Mouse (Mus musculus) myocyte (in vitro differentiated cells): ENCODE measurements around the gene H2-K1. TPM values are rescaled to one million over a fixed set of nuclear protein-coding genes. Genes with fewer than 3 reads are reported as not detected.

Experiments used
- H3K27me3 ChIP-seq: one replicate; pipeline ENCODE4 v1.6.1; 2011; ENCODE audit not compliant: control insufficient read depth, insufficient read depth, insufficient read length
- H3K36me3 ChIP-seq: one replicate; pipeline ENCODE4 v1.6.1; 2011; ENCODE audit not compliant: control insufficient read depth, insufficient read depth
- H3K4me2 ChIP-seq: one replicate; pipeline ENCODE4 v1.6.1; 2011; ENCODE audit warnings: low read depth, control low read depth
- H3K4me3 ChIP-seq: one replicate; pipeline ENCODE4 v1.5.1; 2011; ENCODE audit warnings: mild to moderate bottlenecking, control low read depth, moderate library complexity
- H3K79me2 ChIP-seq: one replicate; pipeline ENCODE4 v1.6.1; 2011; ENCODE audit not compliant: control insufficient read depth, insufficient read depth
- H3ac ChIP-seq: one replicate; pipeline ENCODE4 v1.6.1; 2011; ENCODE audit not compliant: control insufficient read depth, insufficient read length
- CEBPB ChIP-seq: IDR thresholded peaks from 2 replicates; pipeline ENCODE4 v1.6.1; 2011; ENCODE audit warnings: mild to moderate bottlenecking, moderate library complexity; ENCODE audit not compliant: poor library complexity, insufficient read depth, severe bottlenecking
- E2F4 ChIP-seq: IDR thresholded peaks from one replicate; pipeline ENCODE4 v1.6.1; 2011; ENCODE audit warnings: mild to moderate bottlenecking, control low read depth, moderate library complexity; ENCODE audit not compliant: insufficient read depth
- MAX ChIP-seq: IDR thresholded peaks from one replicate; pipeline ENCODE4 v1.6.1; 2011; ENCODE audit warnings: low read depth, mild to moderate bottlenecking, control low read depth
- MYOD1 ChIP-seq, 3 experiments: IDR thresholded peaks; one replicate each; pipeline ENCODE4 v1.6.1; 2011; ENCODE audit warnings: control low read depth in 2 of 3, low read depth in 2 of 3, mild to moderate bottlenecking in 2 of 3, moderate library complexity in 1 of 3; ENCODE audit not compliant: insufficient read length in 2 of 3, control insufficient read depth in 1 of 3
- MYOG ChIP-seq, 3 experiments: IDR thresholded peaks; one replicate each; pipeline ENCODE4 v1.6.1; 2011; ENCODE audit warnings: control low read depth in 2 of 3, low read depth in 2 of 3, mild to moderate bottlenecking in 2 of 3; ENCODE audit not compliant: insufficient read length in 2 of 3, control insufficient read depth in 1 of 3, insufficient read depth in 1 of 3
- POLR2A ChIP-seq: IDR thresholded peaks from one replicate; pipeline ENCODE4 v1.6.1; 2011; ENCODE audit warnings: low read depth, mild to moderate bottlenecking, control low read depth, moderate library complexity; ENCODE audit not compliant: insufficient read length
- POLR2AphosphoS2 ChIP-seq: IDR thresholded peaks from one replicate; pipeline ENCODE4 v1.6.1; 2011; ENCODE audit warnings: low read depth, control low read depth; ENCODE audit not compliant: insufficient read length
- REST ChIP-seq: IDR thresholded peaks from one replicate; pipeline ENCODE4 v1.6.1; 2011; ENCODE audit warnings: mild to moderate bottlenecking, control low read depth, moderate library complexity; ENCODE audit not compliant: insufficient read depth, insufficient read length
- SRF ChIP-seq: IDR thresholded peaks from one replicate; pipeline ENCODE4 v1.6.1; 2011; ENCODE audit warnings: low read depth; ENCODE audit not compliant: control insufficient read depth, insufficient read length
- TCF12 ChIP-seq: IDR thresholded peaks from one replicate; pipeline ENCODE4 v1.6.1; 2011; ENCODE audit warnings: mild to moderate bottlenecking, control low read depth; ENCODE audit not compliant: poor library complexity, insufficient read depth, severe bottlenecking
- TCF3 ChIP-seq: IDR thresholded peaks from one replicate; pipeline ENCODE4 v1.6.1; 2011; ENCODE audit warnings: low read depth, control low read depth; ENCODE audit not compliant: insufficient read length
- USF1 ChIP-seq: IDR thresholded peaks from one replicate; pipeline ENCODE4 v1.6.1; 2011; ENCODE audit warnings: low read depth, mild to moderate bottlenecking, control low read depth, moderate library complexity
- polyA plus RNA-seq: library from polyadenylated mRNA; unstranded; fragments of >200 nt; fragmentation: generic; extraction: Trizol; gene quantifications from one replicate; pipeline ENCODE4 v1.2.1, GENCODE M21; 2012; ENCODE audit warnings: missing spikeins

H2-K1 gene
- polyA plus RNA-seq, 1 experiment = 89.2 TPM

GRCm38 (mm10) chr17:33958451-33958850, 41.7 kb downstream of the H2-K1 start:
- no peak for TF ChIP-seq SRF
- no peaks in the 10 kb centered on the region for H3K27me3 ChIP-seq
- H3ac ChIP-seq = no peak overlapping the region
- H3K4me2 ChIP-seq = no peak overlapping the region
- no peak overlapping the region for H3K4me3 ChIP-seq
- peaks cover 8% of the 10 kb centered on the region for H3K36me3 ChIP-seq
- peaks cover 25% of the 10 kb centered on the region for H3K79me2 ChIP-seq

DNA sequence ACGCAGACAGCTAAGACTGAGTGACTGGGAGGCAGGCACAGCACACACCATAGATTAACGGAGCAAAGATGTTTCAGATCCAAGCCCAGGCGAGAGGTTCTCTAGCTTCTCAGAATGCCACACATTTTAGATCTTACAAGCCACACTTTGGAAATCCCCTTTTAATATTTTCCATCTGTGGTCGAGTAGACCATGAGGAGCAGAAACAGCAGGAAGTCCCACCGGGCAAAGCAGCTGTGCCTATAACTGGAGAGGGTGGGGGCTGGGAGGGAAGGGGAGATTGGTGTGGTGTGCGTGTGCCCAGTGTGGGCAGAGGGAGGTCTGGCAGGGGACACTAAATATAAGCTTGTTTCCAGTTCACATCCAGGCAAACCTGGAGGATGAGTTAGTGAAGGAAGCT, 42.7 kb downstream of the H2-K1 start:
- Histone ChIP-seq H3K79me2 (peaks cover 29% of the 10 kb centered on the region), H3ac (no peak overlapping the region), H3K4me3 (no peak overlapping the region), H3K27me3 (no peaks in the 10 kb centered on the region), H3K36me3 (peaks cover 15% of the 10 kb centered on the region), H3K4me2 (no peak overlapping the region)
- TF ChIP-seq POLR2AphosphoS2 (no peak), TCF12 (no peak), MYOD1 (IDR thresholded peaks at IDR 0.05; ENCODE audit: control insufficient read depth in 1 of 3, insufficient read length in 2 of 3, low read depth in 2 of 3) (no peak), TCF3 (no peak), USF1 (no peak), REST (no peak), POLR2A (no peak), MAX (no peak)

GRCm38 (mm10) chr17:33956336-33956735, 43.8 kb downstream of the H2-K1 start:
- no peak for TF ChIP-seq TCF12
- TF ChIP-seq REST = no peak
- no peak for TF ChIP-seq MYOD1 (IDR thresholded peaks at IDR 0.05; ENCODE audit: control insufficient read depth in 1 of 3, insufficient read length in 2 of 3, low read depth in 2 of 3)
- no peak for TF ChIP-seq E2F4
- TF ChIP-seq POLR2A = no peak
- no peak for TF ChIP-seq TCF3
- TF ChIP-seq USF1 = no peak
- TF ChIP-seq POLR2AphosphoS2 = no peak
- no peak for TF ChIP-seq MYOG (IDR thresholded peaks at IDR 0.05; ENCODE audit: control insufficient read depth in 1 of 3, insufficient read depth in 1 of 3, insufficient read length in 2 of 3, low read depth in 2 of 3)
- no peak for TF ChIP-seq MAX
- no peak for TF ChIP-seq CEBPB
- no peak for TF ChIP-seq SRF
- Histone ChIP-seq H3K27me3 (no peaks in the 10 kb centered on the region), H3ac (peak overlapping the region; percentile 71), H3K4me3 (peak overlapping the region; percentile 93), H3K79me2 (peaks cover 29% of the 10 kb centered on the region), H3K36me3 (peaks cover 15% of the 10 kb centered on the region), H3K4me2 (peak overlapping the region; percentile 100)

GRCm38 (mm10) chr17:33955555-33956214, 44.5 kb downstream of the H2-K1 start, which contains the start of the genes Vps52 and Rps18:
Gene Vps52, plus strand, starts transcription at chr17:33955812.
Gene Rps18, minus strand, starts transcription at chr17:33956001.
- H3K4me3 ChIP-seq = peak within 1 kb of the TSS; percentile 93
- no peaks in the 10 kb centered on the region for H3K27me3 ChIP-seq
- H3K36me3 ChIP-seq = peaks cover 15% of the 10 kb centered on the region
- H3K4me2 ChIP-seq = peak within 1 kb of the TSS; percentile 100
- TF ChIP-seq MYOG (IDR thresholded peaks at IDR 0.05; ENCODE audit: control insufficient read depth in 1 of 3, insufficient read depth in 1 of 3, insufficient read length in 2 of 3, low read depth in 2 of 3) = peak in 1 of 3 experiments; percentile 37
- TF ChIP-seq MYOD1 (IDR thresholded peaks at IDR 0.05; ENCODE audit: control insufficient read depth in 1 of 3, insufficient read length in 2 of 3, low read depth in 2 of 3) = peak in 1 of 3 experiments; percentile 5
- TF ChIP-seq USF1 = no peak
- TF ChIP-seq TCF12 = no peak
- peak; percentile 90 for TF ChIP-seq POLR2AphosphoS2
- TF ChIP-seq CEBPB = no peak
- no peak for TF ChIP-seq MAX
- peak; percentile 84 for TF ChIP-seq POLR2A
- no peak for TF ChIP-seq REST
- TF ChIP-seq SRF = peak; percentile 2
- H3K79me2 ChIP-seq = peaks cover 29% of the 10 kb centered on the region
- H3ac ChIP-seq = peak within 1 kb of the TSS; percentile 71
